Mouse (Mus musculus) liver, adult 2 months (tissue): ENCODE data around the gene Lima1.

Source experiments
- CTCF ChIP-seq: fragments of 200-500 bp; IDR thresholded peaks from 2 replicates; pipeline ENCODE4 v1.5.1; 2011; ENCODE audit warnings: low read depth, low read length, control low read depth
- POLR2A ChIP-seq: fragments of 200-500 bp; IDR thresholded peaks from 2 replicates; pipeline ENCODE4 v1.6.1; 2011; ENCODE audit warnings: low read length, control low read depth; ENCODE audit not compliant: insufficient read depth; ENCODE audit errors: extremely low read depth

GRCm38 (mm10) chr15:99740229-99740628 lies 135.0 kb downstream of the Lima1 start:
- TF ChIP-seq CTCF = no peak
- no peak for TF ChIP-seq POLR2A
